Mouse (Mus musculus): ENCODE results near the gene Rab8b.
A peak's percentile ranks its signal among the peaks of the same experiment; 100 is the strongest.

GRCm38 (mm10) chr9:66833851-66834250 is 85.6 kb downstream of the Rab8b start:
- TF ChIP-seq CTCF (IDR thresholded peaks at IDR 0.05; ENCODE audit: extremely low read depth, insufficient read length, insufficient replicate concordance, low read depth, low read length) (peak; percentile 5; the same call in 1 of the 2 replicates), POLR2A (IDR thresholded peaks at IDR 0.05; ENCODE audit: low read depth, low read length) (no peak)
